Mouse (Mus musculus): Measurements from ENCODE around the gene Upf2.
"Not testable (repeated sequence)": the region's sequence is repeated elsewhere in the genome, so short reads cannot be mapped to it uniquely, and the experiment has no call there.

Upf2 gene

GRCm38 (mm10) chr2:5950766-5951595 lies at the start of gene Upf2:
Upf2 (plus strand) TSS chr2:5951469.
- peak; percentile 97 for DNase-seq

- no peak for DNase-seq
Measured at GRCm38 (mm10) chr2:5906092-5906491, 45.2 kb upstream of the Upf2 start.

GRCm38 (mm10) chr2:5906625-5907024 lies 44.6 kb upstream of the Upf2 start:
- peak; percentile 58 for DNase-seq

GRCm38 (mm10) chr2:5911282-5911965 lies 39.8 kb upstream of the Upf2 start:
- no peak for DNase-seq

GRCm38 (mm10) chr2:5922823-5923222 lies 28.4 kb upstream of the Upf2 start:
- DNase-seq = no peak

- DNase-seq = no peak
Measured at GRCm38 (mm10) chr2:5923786-5924185, 27.5 kb upstream of the Upf2 start.

- DNase-seq = no peak
Measured at GRCm38 (mm10) chr2:5927481-5927880, 23.8 kb upstream of the Upf2 start.

GRCm38 (mm10) chr2:5929793-5930192 lies 21.5 kb upstream of the Upf2 start:
- no peak for DNase-seq

- no peak for DNase-seq
Measured at GRCm38 (mm10) chr2:5930291-5931054, 20.8 kb upstream of the Upf2 start.

- DNase-seq = no peak
Measured at GRCm38 (mm10) chr2:5931938-5932337, 19.3 kb upstream of the Upf2 start.

GRCm38 (mm10) chr2:5934936-5935335 lies 16.3 kb upstream of the Upf2 start:
- no peak for DNase-seq

GRCm38 (mm10) chr2:5936068-5936467 lies 15.2 kb upstream of the Upf2 start:
- no peak for DNase-seq

GRCm38 (mm10) chr2:5936550-5936949 lies 14.7 kb upstream of the Upf2 start:
- no peak for DNase-seq

- no peak for DNase-seq
Measured at GRCm38 (mm10) chr2:5939319-5939718, 11.9 kb upstream of the Upf2 start.

- no peak for DNase-seq
Measured at GRCm38 (mm10) chr2:5939911-5940310, 11.4 kb upstream of the Upf2 start.

GRCm38 (mm10) chr2:5940936-5941335 lies 10.3 kb upstream of the Upf2 start:
- DNase-seq = no peak

GRCm38 (mm10) chr2:5941861-5942415 lies 9.3 kb upstream of the Upf2 start:
- no peak for DNase-seq

GRCm38 (mm10) chr2:5942416-5943032 lies 8.7 kb upstream of the Upf2 start, which contains the start of gene Dhtkd1:
Dhtkd1 (minus strand) TSS chr2:5942792.
- peak; percentile 48 for DNase-seq

- DNase-seq = no peak
Measured at GRCm38 (mm10) chr2:5943071-5943470, 8.2 kb upstream of the Upf2 start.

- DNase-seq = no peak
Measured at GRCm38 (mm10) chr2:5945629-5946028, 5.6 kb upstream of the Upf2 start.

GRCm38 (mm10) chr2:5946876-5947275 lies 4.4 kb upstream of the Upf2 start:
- DNase-seq = no peak

- DNase-seq = no peak
Measured at GRCm38 (mm10) chr2:5948964-5949363, 2.3 kb upstream of the Upf2 start.

- DNase-seq = not testable (repeated sequence)
Measured at GRCm38 (mm10) chr2:5949821-5950220, 1.4 kb upstream of the Upf2 start.

Measured in thymus, postnatal 14 days (tissue).